In the genomic region with DNA sequence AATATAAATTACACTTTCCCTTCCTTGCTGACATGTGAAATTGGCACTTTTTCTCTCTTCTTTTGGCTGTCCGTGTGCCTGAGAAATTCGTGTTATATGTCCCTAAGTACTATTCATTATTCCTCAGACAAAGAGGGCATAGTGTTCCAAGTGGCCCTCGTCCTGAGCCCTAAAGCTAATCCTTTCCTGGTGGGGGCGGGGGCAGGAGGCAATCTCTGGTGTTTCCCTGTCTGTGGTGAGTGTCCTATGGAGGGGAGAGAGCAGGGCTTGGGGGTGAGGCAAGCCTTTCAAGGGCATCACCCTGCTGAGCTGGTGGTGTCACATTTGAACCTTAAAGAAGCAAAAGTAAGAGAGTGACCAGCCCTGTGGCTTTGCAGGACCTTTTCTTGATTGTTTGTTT, we compare ENCODE assay signal across 13 mouse cellular contexts.
"Had no signal": no experiment of that assay in that cellular context is flagged by ENCODE, and none has a peak within 500 bp of the region (broad histone marks: within the 10 kb centered on the region; RNA-seq: fewer than 3 reads in every experiment).

No protein-coding gene starts in this region.

- H3K9ac ChIP-seq: limb, embryonic 15.5 days; liver, embryonic 13.5 days; liver, postnatal 0 days had no signal

- H3K4me2 ChIP-seq: limb, embryonic 15.5 days; liver, embryonic 13.5 days had no signal

- DNase-seq: kidney, adult 11 months; kidney, adult 9 months; kidney, postnatal 36 days; layer of hippocampus, adult 9-11 months; layer of hippocampus, postnatal 36 days; liver, embryonic 13.5 days; liver, postnatal 0 days; right cerebral cortex, postnatal 4 days; spleen, adult 18-20 months; thymus, adult 18-20 months; thymus, postnatal 14 days had no signal

- H3K36me3 ChIP-seq: limb, embryonic 15.5 days; liver, embryonic 13.5 days had no signal

- H3K9me3 ChIP-seq: limb, embryonic 15.5 days had no signal

- H3K4me3 ChIP-seq: limb, embryonic 15.5 days; liver, embryonic 13.5 days had no signal

- H3K27me3 ChIP-seq: liver, embryonic 13.5 days had no signal

- ATAC-seq: liver, postnatal 0 days had no signal

- H3K4me1 ChIP-seq: limb, embryonic 15.5 days; liver, embryonic 13.5 days had no signal

- H3K27ac ChIP-seq: kidney, postnatal 0 days; limb, embryonic 15.5 days; liver, embryonic 13.5 days had no signal
